Comparison of ENCODE assay signal across 23 mouse cellular contexts in the genomic region with DNA sequence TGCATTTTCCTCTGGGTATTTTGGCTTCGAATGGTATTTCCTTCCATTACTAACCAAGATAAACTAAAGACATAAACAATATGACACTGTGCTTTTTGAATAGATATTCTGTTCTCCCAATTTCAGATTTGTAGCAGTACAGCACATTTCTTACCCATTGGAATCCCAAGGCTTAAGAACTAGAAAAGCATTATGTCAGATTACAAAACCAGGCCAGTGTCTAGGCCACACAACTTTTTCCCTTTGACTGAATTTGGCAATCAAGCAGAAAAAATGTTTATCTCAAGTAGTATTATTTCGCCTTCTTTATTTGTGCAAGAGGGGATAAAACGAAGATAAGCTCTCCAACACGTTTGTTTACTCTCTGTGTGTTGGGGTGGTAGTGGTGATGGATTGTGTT.
"Had no signal": no experiment of that assay in that cellular context is flagged by ENCODE, and none has a peak within 500 bp of the region (broad histone marks: within the 10 kb centered on the region; RNA-seq: fewer than 3 reads in every experiment).

No protein-coding gene starts in this region.

- DNase-seq: kidney, adult 11 months; kidney, adult 8-10 months; kidney, postnatal 10 days; kidney, postnatal 4 days; left cerebral cortex, postnatal 4 days; liver, postnatal 0 days; lung, postnatal 10 days; right cerebral cortex, adult 18-20 months; right cerebral cortex, postnatal 14 days; right cerebral cortex, postnatal 4 days; thymus, adult 18-20 months; thymus, postnatal 36 days had no signal

- H3K9ac ChIP-seq: kidney, embryonic 15.5 days; limb, embryonic 12.5 days; limb, embryonic 15.5 days; liver, embryonic 14.5 days; liver, postnatal 0 days; midbrain, embryonic 12.5 days; midbrain, embryonic 15.5 days; neural tube, embryonic 12.5 days; neural tube, embryonic 15.5 days; stomach, embryonic 15.5 days had no signal

- H3K4me3 ChIP-seq: kidney, embryonic 15.5 days; limb, embryonic 12.5 days; limb, embryonic 15.5 days; midbrain, embryonic 12.5 days; midbrain, embryonic 15.5 days; neural tube, embryonic 12.5 days; neural tube, embryonic 15.5 days; stomach, embryonic 15.5 days had no signal

- H3K9me3 ChIP-seq: kidney, embryonic 15.5 days; limb, embryonic 12.5 days; limb, embryonic 15.5 days; midbrain, embryonic 12.5 days; midbrain, embryonic 15.5 days; neural tube, embryonic 12.5 days; neural tube, embryonic 15.5 days; stomach, embryonic 15.5 days had no signal

- H3K27ac ChIP-seq: kidney, embryonic 15.5 days; limb, embryonic 12.5 days; limb, embryonic 15.5 days; liver, embryonic 14.5 days; macrophage; midbrain, embryonic 12.5 days; midbrain, embryonic 15.5 days; neural tube, embryonic 12.5 days; neural tube, embryonic 15.5 days; stomach, embryonic 15.5 days had no signal

- H3K4me1 ChIP-seq: kidney, embryonic 15.5 days; limb, embryonic 12.5 days; limb, embryonic 15.5 days; neural tube, embryonic 12.5 days; stomach, embryonic 15.5 days had no signal

- ATAC-seq: liver, postnatal 0 days; midbrain, embryonic 15.5 days had no signal

- H3K4me2 ChIP-seq: kidney, embryonic 15.5 days; limb, embryonic 12.5 days; limb, embryonic 15.5 days; liver, embryonic 11.5 days; midbrain, embryonic 12.5 days; midbrain, embryonic 15.5 days; neural tube, embryonic 12.5 days; neural tube, embryonic 15.5 days; stomach, embryonic 15.5 days had no signal

- H3K27me3 ChIP-seq: kidney, embryonic 15.5 days; limb, embryonic 12.5 days; limb, embryonic 15.5 days; midbrain, embryonic 15.5 days; neural tube, embryonic 12.5 days; neural tube, embryonic 15.5 days; stomach, embryonic 15.5 days had no signal
